Mouse (Mus musculus) induced T-regulatory cell, adult 2 months (primary cell): ENCODE results near the gene Supt6.
A peak's percentile ranks its signal among the peaks of the same experiment; 100 is the strongest.
"Not testable (repeated sequence)": the region's sequence is repeated elsewhere in the genome, so short reads cannot be mapped to it uniquely, and the experiment has no call there.

Experiments used
- DNase-seq: peaks from one replicate; pipeline ENCODE4 v3.0.0-alpha.2; 2012; ENCODE audit warnings: low read depth

Gene Supt6

DNA sequence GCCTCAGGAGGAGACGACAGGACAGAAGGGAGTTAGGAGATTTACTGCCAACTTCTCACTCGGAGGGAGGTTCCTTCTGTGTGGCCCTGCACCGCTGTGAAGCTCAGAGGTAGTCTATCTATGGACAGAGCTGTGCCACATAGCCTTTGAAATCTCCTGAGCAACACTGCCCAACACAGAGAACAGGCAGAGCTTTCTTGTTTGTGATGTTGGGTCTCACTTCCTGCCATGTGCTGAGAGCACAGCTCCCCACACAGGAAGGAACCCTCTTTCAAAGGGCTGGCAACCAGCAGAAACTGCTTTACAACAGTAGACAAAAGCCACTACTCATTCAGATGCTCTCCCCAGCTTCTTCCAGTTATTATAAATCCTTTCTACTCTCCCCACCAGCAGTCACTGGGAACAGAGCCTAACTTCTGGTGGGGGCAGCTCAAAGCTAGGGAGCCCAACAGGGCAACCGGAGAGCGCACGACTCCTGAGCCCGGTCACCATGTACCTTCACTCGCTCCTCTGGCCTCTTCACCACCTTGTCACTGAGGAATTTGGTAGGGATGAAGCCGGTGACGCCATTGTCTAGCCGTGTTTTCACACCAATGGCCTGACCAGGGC lies 30.0 kb downstream of the Supt6 start:
- peak; percentile 31 for DNase-seq

DNA sequence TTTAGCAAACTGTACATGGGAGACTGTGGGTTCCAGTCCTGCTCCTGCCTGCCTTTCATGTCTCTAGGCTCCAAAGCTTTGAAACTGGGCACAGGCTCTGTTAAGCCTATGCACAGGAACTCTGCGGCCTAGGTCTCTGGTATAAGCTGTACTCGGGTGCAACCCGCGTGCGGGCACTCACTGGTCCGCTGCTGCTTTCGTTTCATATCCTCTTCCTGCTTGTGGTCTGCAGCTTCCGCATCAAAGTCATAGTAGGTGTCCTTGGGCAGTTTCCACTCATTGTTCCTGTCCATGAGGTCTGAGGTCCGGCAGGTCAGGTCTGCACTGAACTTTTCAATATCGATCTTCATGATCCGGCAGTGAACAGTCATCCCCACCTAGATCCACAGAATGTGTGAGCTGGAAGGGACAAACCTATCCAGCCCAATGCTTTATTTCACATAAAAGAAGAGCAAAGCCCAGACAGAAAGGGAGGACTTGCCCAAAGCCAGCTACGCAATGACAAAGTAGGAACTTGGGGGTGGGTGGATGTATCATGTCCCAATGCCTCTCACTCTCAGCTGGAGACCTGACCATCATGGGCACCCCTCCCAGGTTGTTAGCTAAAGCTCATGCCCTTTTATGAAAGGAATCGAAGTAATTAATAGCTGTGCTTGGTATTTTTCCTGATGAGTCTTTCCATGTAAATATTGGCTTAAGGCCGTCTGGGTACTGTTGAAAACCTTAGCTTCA lies 32.5 kb downstream of the Supt6 start:
- DNase-seq, result peak; percentile 34

- DNase-seq, result no peak
Observed at GRCm38 (mm10) chr11:78211513-78211912, 34.3 kb downstream of the Supt6 start.

DNA sequence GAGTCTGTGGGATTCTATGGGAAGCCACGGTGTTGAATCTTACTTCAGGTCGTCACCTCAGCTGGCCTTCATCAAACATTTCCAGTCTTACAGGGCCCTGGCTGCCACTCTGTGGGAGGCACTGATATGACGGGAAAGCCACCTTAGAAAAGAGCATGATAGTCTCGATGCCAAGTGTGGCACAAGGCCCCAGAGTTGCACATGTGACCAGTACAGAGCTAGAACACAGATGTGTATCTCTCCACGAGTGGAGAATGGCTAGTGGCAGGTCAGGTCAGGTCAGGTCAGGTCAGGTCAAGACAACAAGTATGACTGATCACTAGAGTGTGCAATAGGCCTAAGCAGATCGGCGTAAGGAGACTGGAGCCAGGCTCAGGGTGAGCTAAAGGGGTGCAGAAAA lies 35.2 kb downstream of the Supt6 start:
- no peak for DNase-seq

GRCm38 (mm10) chr11:78209886-78210285 lies 35.9 kb downstream of the Supt6 start:
- no peak for DNase-seq

DNA sequence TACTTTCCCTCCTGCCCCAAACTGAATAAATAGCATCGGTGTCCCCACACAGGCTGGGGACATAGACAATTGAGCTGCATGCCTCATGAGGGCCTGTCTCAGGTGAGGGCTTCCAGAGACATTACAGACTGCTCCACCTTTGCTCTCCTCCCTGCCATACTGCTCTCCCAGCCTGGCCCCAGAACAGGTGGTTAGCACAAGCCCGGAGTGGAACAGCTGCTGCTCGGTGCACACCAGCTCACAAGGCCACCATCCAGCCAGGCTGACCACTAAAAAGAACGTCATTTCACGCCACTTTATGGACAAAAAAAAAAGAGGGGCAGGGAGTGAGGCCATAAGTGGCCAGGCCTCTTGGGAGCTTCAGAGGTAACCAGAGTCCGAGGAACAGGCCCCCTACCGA lies 38.6 kb downstream of the Supt6 start:
- DNase-seq, result no peak

DNA sequence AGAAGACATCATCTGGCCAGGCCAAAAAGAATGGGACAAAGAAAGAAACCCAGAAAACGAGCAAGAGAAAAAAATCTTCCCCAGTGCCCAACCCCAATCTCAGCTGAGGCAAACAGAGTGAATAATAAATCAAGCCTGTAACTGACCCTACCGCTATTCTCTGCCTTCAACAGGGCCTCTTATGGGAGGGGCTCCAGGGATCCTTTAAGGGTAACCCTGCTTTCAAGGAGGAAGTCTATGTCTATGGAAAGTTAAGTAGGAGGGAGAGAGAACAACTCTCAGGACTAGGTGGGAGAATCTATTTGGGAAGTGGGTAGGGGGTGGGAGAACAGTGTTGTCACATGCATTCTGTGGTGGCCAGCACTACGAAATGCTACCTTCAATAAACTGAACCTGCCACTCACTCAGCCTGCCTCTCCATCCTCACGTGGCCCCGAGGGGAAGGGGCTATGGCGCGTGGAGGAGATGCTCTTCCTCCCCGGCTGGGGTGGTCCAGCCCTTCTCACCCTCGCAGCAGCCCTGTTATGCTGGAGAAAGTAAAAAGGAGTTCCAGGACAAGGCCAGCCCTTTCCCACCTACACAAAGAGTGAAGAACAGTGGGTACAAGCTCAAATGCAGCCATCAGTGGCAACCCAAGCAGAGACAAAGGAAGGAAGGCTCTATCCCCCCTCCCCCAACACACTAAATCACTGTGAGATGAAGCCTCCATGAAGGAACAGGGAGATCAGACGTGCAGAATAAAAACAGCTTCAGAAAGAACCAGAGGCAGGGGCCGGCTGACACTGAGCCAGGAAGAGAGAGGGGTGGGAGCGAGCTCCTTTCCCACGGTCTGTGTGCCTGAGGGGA lies 40.2 kb downstream of the Supt6 start:
- no peak for DNase-seq

- no peak for DNase-seq
Observed at GRCm38 (mm10) chr11:78204287-78204686, 41.5 kb downstream of the Supt6 start.

DNA sequence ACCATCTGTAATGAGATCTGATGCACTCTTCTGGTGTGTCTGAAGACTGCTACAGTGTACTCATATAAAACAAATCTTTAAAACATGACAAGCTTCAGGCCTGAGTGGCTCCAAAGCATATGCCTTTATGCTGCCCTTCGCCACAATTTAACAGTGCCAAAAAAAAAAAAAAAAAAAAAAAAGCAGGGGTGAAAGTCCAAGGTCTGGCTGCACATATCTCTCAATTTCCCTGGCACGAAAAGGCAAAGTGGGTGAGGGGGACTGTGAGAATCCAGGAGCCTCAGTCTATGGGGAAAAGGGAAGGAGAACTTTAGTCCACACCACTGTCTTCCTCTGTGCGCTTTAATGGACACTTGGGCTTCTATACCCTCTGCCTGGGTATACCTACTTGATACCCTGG lies 43.4 kb downstream of the Supt6 start:
- no peak for DNase-seq

DNA sequence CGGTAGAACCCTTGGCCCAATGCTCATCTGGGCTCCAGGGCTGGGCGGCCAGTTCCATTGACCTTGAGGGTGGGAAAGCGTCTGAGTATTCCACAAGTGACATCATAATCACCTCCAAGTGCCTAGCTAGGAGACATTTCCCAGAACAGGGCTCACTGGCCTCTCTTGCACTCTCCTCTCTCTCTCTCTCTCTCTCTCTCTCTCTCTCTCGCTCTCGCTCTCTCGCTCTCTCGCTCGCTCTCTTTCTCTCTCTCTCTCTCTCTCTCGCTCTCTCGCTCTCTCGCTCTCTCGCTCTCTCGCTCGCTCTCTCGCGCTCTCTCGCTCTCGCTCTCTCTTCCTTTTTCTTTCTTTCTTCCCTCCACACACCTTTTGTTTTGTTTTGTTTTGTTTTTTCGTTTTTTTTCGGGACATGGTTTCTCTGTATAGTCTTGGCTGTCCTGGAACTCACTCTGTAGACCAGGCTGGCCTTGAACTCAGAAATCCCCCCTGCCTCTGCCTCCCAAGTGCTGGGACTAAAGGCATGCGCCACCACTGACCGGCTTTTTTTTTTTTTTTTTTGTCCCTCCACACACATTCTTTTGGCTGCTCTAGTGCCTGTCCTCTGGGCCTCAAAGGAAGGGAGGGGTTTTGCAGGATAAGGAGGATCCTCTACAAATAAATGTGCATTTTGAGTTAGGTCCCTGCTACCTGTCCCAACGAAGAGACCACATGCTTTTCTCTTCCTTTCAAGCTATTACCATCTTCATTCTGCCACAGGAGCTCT lies 50.5 kb downstream of the Supt6 start:
- DNase-seq, result no peak

GRCm38 (mm10) chr11:78194411-78195100 lies 51.2 kb downstream of the Supt6 start:
- DNase-seq, result peak; percentile 82

DNA sequence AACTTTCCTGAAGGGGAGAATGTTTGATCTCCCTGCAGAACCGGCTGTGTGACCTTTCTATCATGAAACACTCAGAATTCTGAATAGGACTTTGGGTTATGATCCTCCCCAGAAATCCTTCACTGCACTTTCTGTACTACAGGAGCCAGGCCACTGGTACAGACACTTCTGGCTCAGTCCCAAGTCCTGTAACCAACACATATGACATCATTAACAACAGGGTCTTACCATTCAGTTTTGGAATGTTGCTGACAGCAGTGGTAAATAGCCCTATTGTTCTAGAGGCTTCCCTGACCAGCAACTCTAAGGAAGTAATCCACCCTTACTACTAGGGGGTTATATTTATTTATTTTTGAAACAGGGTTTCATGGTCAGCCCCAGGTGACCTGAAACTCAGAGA lies 52.7 kb downstream of the Supt6 start, which contains the start of gene Proca1:
TSS of gene Proca1 (plus strand) at position 280 of the 400 bp plus-strand sequence.
- DNase-seq, result no peak

DNA sequence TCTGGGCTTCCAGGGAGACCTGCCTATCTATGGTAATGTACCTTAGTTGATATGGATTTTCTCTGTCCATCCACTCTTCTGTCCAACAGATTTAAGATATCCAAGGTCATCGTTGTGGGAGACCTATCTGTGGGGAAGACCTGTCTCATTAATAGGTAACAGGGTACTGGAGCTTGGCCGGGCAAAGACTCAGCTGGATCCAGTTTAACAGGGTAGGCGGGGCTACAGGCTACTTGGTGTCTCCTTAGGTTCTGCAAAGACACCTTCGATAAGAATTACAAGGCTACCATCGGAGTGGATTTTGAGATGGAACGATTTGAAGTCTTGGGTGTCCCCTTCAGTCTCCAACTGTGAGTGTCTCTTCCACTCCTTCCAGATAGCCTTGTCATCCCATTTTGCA lies 55.7 kb downstream of the Supt6 start:
- DNase-seq, result no peak

GRCm38 (mm10) chr11:78189234-78190040 lies 56.4 kb downstream of the Supt6 start:
- DNase-seq, result peak; percentile 58

- peak; percentile 51 for DNase-seq
Observed at GRCm38 (mm10) chr11:78188331-78189233, 57.2 kb downstream of the Supt6 start, which contains the start of gene Rab34. Gene Rab34, plus strand, starts transcription at chr11:78188430.

DNA sequence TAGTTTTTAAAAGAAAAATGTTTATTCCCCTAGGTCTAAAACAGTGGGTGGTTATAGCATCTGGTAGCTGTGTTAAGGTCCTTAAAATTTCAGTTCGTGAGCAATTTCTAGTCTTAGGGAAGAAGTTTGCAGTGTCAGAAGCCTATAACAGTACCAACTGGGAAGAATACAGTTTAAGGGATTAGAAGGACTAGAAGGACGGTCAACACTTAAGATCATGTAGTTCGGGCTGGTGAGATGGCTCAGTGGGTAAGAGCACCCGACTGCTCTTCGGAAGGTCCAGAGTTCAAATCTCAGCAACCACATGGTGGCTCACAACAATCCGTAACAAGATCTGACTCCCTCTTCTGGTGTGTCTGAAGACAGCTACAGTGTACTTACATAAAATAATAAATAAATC lies 61.1 kb downstream of the Supt6 start:
- DNase-seq, result not testable (repeated sequence)

DNA sequence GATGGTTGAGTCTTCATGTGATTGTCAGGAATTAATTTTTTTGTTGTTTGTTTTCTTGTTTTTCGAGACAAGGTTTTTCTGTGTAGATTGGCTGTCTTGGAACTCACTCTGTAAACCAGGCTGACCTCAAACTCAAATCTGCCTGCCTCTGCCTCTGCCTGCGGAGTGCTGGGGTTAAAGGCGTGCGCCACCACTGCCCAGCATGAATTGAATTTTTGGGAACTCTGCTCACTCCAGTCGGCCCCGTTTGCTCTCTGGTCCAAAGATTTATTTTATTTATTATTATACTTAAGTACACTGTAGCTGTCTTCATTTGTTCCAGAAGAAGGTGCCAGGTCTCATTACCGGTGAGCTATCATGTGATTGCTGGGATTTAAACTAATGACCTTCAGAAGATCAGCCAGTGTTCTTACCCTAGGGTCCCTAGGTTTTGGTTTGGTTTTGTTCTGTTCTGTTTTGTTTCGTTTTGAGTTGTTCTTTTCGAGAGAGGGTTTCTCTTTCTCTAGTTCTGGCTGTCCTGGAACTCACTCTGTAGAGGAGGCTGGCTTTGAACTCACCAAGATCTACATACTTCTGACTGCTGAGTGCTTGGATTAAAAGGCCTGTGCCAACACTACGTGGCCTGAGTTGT lies 61.8 kb downstream of the Supt6 start:
- DNase-seq, result peak; percentile 52

GRCm38 (mm10) chr11:78182961-78183844 lies 62.6 kb downstream of the Supt6 start, which contains the start of gene Rpl23a:
Gene Rpl23a, minus strand, starts transcription at chr11:78183584.
- DNase-seq, result peak; percentile 93
